Mouse (Mus musculus): Measurements from ENCODE around the gene Nfat5.

Gene Nfat5

DNA sequence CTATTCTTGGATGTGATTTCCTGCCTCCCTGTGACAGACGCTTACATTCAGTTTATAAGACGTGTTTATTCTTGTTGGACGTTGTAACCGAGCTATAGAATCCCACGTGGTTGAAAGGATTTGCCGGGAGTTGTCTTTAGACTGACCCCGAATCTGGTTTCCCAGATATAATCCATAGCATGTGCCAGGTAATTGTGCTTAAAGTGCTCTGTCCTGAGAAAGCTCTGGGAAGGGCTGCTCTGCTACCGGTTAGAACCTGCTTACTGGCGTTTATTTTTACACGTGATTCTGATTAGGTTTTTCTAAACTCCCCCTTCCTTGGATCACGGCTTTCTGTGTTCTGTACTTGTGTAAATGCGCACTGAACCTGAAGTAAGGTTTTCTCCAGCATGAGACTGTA is 104.4 kb downstream of the Nfat5 start:
- DNase-seq (ENCODE audit: low spot score in 2 of 2), result no peak

GRCm38 (mm10) chr8:107399495-107399894 is 106.2 kb downstream of the Nfat5 start:
- no peak for DNase-seq (ENCODE audit: low spot score in 2 of 2)

DNA sequence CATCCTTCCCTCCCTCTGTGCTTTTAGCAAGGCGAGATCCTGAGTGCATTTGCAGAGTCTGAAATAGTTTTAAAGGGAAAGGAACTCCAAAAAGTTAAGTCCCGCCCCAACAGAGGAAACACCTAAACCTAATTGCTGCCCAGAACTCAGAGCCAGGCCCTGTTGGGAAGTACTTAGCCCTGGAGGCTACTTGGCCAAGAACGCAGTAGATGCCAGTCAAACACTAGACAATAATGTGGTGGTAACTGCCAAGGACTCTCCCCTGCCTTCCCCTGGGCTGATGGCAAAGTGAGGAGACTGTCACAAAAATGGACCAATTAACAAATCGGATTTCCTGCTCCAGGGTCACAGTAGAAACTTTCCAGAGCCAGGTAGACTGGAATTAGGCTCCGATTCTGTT is 108.6 kb downstream of the Nfat5 start:
- DNase-seq (ENCODE audit: low spot score in 2 of 2), result no peak

DNA sequence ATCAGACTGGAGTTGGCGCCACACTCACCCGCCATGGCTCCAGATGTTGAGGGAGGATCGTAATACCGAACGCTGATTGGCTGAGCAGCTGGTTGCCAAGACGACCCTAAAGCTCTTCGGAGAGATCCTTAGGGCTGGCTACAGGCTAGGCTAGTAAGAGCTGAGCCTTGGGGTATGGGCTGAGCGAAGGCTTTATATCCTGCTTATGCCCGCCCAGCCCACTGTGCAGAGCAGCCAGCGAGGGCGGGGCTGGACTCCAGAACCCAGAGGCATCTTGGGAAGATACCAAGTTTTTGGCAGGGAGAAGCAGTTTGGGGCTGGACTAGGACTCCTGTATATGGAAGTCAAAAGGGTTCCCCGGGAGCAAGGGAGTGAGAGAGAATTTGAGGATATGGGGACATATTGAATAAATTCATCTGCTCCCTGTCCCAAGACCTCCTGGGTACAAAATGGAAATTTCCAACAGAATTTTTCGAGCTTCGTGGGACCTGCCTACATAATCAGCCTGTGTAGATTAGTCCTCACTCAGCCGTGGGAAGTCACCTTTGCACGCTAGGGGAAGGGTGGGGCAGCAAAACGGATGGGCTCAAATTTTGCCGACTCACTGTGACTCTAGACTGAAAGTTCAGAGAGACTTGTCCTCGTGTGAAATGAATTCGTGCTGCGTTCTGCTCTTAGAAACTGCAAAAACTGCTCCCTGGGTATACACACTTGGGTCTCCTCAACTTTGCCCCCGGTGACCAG is 109.9 kb downstream of the Nfat5 start, which contains the start of gene Nqo1:
Nqo1 (minus strand) TSS at position 169 of the 744 bp plus-strand sequence.
- peak; percentile 20 to 21 for DNase-seq (ENCODE audit: low spot score in 2 of 2)

DNA sequence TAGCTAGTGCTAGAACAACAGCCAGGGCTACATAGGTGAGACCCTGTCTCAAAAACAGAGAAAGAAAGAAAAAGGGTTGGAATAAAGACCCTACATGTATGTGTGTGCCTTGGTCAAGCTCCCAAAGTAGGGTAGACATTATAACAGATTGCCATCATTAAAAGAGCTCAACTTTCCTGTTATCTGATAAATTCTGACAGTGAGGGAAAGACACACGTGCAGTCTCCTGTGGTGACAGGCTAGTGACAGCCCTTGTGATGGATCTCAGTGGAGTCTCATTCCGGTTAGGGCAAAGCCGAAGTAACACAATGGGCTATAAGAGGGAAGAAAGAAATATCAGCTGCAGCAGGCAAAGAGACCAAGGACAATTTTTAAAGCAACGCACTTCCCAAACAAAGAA is 110.8 kb downstream of the Nfat5 start:
- no peak for DNase-seq (ENCODE audit: low spot score in 2 of 2)

- no peak for DNase-seq (ENCODE audit: low spot score in 2 of 2)
Observed at GRCm38 (mm10) chr8:107405935-107406334, 112.7 kb downstream of the Nfat5 start.

DNA sequence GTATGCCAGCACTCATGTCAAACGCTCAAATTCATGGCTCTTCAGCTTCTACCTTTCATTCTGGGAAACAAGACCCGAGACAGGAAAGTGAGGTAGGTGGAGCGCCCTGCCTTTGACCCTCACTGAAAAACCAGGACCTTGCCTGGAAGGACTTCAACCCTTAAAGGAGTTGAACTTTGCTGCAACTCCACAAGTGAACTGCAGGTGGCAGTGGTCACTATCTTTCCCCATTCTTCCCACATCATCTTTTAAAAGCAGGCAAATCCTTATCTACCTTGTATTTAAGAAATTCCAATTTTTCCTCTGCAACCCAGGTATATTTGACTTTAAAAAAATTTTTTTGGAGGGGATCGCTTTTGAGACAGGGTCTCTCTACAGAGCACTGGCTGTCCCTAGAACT is 118.1 kb downstream of the Nfat5 start:
- no peak for DNase-seq (ENCODE audit: low spot score in 2 of 2)

GRCm38 (mm10) chr8:107412552-107412951 is 119.3 kb downstream of the Nfat5 start:
- DNase-seq (ENCODE audit: low spot score in 2 of 2), result no peak

GRCm38 (mm10) chr8:107413881-107414280 is 120.6 kb downstream of the Nfat5 start:
- DNase-seq (ENCODE audit: low spot score in 2 of 2), result no peak

DNA sequence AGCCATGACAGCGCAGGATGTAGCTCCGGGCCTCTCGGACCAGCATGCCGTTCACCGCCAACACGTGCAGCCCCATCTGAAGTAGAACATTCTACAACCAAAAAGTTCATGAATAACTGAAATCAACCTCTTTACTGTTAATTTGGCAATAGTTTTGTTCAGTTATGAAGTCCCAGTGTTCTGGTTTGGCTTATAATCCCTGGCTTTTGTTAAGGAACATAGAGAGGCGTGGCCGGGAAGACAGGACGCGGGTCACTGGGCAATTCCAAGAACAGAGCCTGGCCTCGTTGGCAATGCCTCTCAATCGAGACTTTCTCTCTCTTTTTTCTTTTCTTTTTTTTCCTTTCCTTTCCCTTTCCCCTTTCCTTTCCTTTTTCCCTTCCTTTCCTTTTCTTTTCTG is 123.7 kb downstream of the Nfat5 start:
- DNase-seq (ENCODE audit: low spot score in 2 of 2), result no peak

DNA sequence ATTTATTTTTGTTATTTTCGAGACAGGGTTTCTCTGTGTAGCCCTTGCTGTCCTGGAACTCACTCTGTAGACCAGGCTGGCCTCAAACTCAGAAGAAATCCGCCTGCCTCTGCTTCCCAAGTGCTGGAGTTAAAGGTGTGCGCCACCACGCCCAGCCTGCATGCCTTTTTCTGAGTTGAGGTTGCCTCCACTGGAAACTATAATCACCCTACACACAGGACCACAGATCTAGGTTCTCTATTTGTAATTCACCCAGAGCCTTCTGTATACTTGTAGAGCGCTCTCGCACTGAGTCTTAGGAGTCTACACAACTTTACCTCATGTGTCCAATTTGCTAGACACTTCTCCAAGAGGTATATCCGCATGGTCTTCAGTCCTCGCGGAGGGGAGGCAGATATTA is 130.9 kb downstream of the Nfat5 start:
- no peak for DNase-seq (ENCODE audit: low spot score in 2 of 2)

DNA sequence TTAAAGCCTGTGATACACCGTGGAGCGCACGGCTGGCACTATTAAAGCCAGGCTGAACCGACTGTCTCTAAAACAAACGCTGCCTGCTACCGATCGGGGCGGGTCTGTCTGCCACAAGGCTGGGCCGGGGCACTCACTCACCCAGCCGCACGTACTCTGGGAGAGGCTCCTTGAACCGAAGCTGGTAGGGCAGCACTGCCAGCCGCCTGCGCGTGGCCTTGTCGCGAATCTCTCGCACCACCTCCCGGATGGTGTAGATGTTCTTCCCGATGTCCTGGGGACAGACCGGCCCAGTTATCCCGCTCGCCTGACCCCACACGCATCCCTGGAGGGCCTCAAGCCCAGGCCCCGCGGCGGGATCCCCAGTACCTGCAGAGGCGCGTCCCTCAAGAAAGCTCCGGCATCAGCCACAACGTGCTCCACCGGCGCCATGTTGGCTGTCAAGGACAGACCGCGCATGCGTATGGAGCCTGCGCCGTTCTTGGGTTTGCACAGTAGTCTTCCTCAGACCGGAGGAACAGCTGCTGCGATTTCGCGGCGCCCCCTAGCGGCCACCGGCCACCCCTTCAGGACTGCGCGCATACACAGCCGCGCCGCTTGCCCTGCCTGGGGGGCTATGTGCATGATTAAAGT is 131.4 kb downstream of the Nfat5 start, which contains the start of gene Nob1:
Nob1 (minus strand) TSS at position 455 of the 633 bp plus-strand sequence.
- DNase-seq (ENCODE audit: low spot score in 2 of 2), result peak; percentile 94 to 97

DNA sequence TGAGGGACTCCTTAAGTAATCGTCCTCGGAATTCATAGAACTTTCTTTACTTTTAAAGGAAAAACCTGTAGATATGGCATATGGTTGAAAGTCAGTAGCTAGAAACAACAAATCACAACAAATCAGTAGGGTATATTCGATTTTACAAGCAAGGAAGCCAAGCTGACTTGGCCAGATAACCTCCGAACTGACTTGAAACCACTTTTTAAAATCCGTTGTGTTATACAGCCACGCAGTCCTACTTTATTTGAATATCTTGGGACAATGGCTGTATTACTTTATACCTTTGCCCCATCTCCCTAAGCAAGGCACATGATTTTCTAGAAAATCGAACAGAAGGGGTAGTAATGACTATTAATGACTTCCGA is 131.9 kb downstream of the Nfat5 start:
- DNase-seq (ENCODE audit: low spot score in 2 of 2), result no peak

Data from natural killer cell, adult 2 months (primary cell).